ENCODE assay signal across 28 mouse cellular contexts in genomic region chr8:105281821-105282220, GRCm38 (mm10). TPM values are rescaled to one million over a fixed set of nuclear protein-coding genes. Genes with fewer than 3 reads are reported as not detected.
A peak's percentile ranks its signal among the peaks of the same experiment; 100 is the strongest.
DNase-seq lines count a peak whose midpoint lies in the region; ATAC-seq and TF ChIP-seq lines count a peak whose summit lies in the region.
"Had no signal": no experiment of that assay in that cellular context is flagged by ENCODE, and none has a peak within 500 bp of the region (broad histone marks: within the 10 kb centered on the region; RNA-seq: fewer than 3 reads in every experiment).

No protein-coding gene starts in this region.

- no peak for DNase-seq in lung, adult 2 months
- DNase-seq in MEL (ENCODE audit: low read depth, low spot score), result no peak
- DNase-seq in lung, postnatal 0 days (ENCODE audit: low spot score), result peak; percentile 56
- DNase-seq in lung, postnatal 36 days, result peak; percentile 66
- DNase-seq in embryonic facial prominence, embryonic 10.5 days (ENCODE audit: low spot score), result no peak
- DNase-seq: adrenal gland, adult 8-10 months; adrenal gland, postnatal 25 days; cerebellum, adult 18-20 months; cerebellum, adult 9-10 months; cerebellum, postnatal 14 days; gastrocnemius, postnatal 25 days; heart, adult 18-20 months; heart, postnatal 10 days; heart, postnatal 36 days had no signal

- TF ChIP-seq EP300 in MEL (IDR thresholded peaks at IDR 0.05; ENCODE audit: low read depth in 1 of 2, low read length in 2 of 2), result no peak
- TF ChIP-seq EP300 in lung, postnatal 0 days (IDR thresholded peaks at IDR 0.05), result no peak

- 0 out of 2 replicates have a peak, but pooled peaks cover 4% of the 10 kb centered on the region for H3K36me3 ChIP-seq in lung, embryonic 15.5 days
- peaks cover 0 to 27% of the 10 kb centered on the region in 2 experiments; a peak in 2 of 4 replicates for H3K36me3 ChIP-seq in MEL (ENCODE audit: control insufficient read depth in 1 of 2, insufficient read depth in 2 of 2, low read length in 2 of 2)
- H3K36me3 ChIP-seq in lung, postnatal 0 days (ENCODE audit: insufficient read depth, low read length), result no peaks in the 10 kb centered on the region
- peaks cover 40% of the 10 kb centered on the region for H3K36me3 ChIP-seq in embryonic facial prominence, embryonic 10.5 days (replicated peaks)
- H3K36me3 ChIP-seq: heart, embryonic 15.5 days had no signal

- H3K4me3 ChIP-seq in lung, embryonic 15.5 days, result no peak overlapping the region
- H3K4me3 ChIP-seq in lung, adult 2 months (replicated peaks; ENCODE audit: extremely low read depth, low read depth, low read length), result no peak overlapping the region
- no peak overlapping the region for H3K4me3 ChIP-seq in MEL (ENCODE audit: control insufficient read depth in 1 of 2, insufficient read depth in 1 of 2, low read depth in 2 of 2, low read length in 2 of 2)
- no peak overlapping the region for H3K4me3 ChIP-seq in lung, postnatal 0 days (ENCODE audit: low read depth, low read length)
- no peak overlapping the region for H3K4me3 ChIP-seq in embryonic facial prominence, embryonic 10.5 days
- H3K4me3 ChIP-seq: embryonic facial prominence, embryonic 12.5 days; embryonic facial prominence, embryonic 15.5 days; forebrain, embryonic 13.5 days; heart, embryonic 12.5 days; heart, embryonic 15.5 days; hindbrain, embryonic 10.5 days; hindbrain, embryonic 13.5 days had no signal

- no peak for ATAC-seq in lung, embryonic 15.5 days (ENCODE audit: borderline replicate concordance, extremely low read depth, low FRiP score, low TSS enrichment)
- ATAC-seq in lung, postnatal 0 days, result peak; percentile 46; the same call in 1 of the 2 replicates
- no peak for ATAC-seq in cerebellum, adult (ENCODE audit: insufficient number of reproducible peaks, low FRiP score, low TSS enrichment)
- no peak for ATAC-seq in erythroid progenitor cell, adult 5-6 weeks (replicated peaks; ENCODE audit: low FRiP score, poor library complexity, severe bottlenecking)
- ATAC-seq: activated CD4-positive, CD25-positive, alpha-beta regulatory T cell, adult 4 months; CD4-positive, CD25-positive, alpha-beta regulatory T cell, adult 4 months; forebrain, embryonic 13.5 days; forebrain, embryonic 16.5 days; hindbrain, embryonic 16.5 days had no signal

- TF ChIP-seq RAD21 in MEL (IDR thresholded peaks at IDR 0.05; ENCODE audit: low read depth, low read length), result no peak

- no peak overlapping the region for H3K9ac ChIP-seq in lung, embryonic 15.5 days
- no peak overlapping the region for H3K9ac ChIP-seq in MEL (ENCODE audit: control insufficient read depth, low read depth, low read length, poor library complexity, severe bottlenecking)
- H3K9ac ChIP-seq in lung, postnatal 0 days (replicated peaks; ENCODE audit: low read depth), result no peak overlapping the region
- H3K9ac ChIP-seq: embryonic facial prominence, embryonic 12.5 days; embryonic facial prominence, embryonic 15.5 days; forebrain, embryonic 13.5 days; heart, embryonic 12.5 days; heart, embryonic 15.5 days; hindbrain, embryonic 13.5 days had no signal

- no peak for TF ChIP-seq POLR2A in lung, adult 2 months (IDR thresholded peaks at IDR 0.05; ENCODE audit: borderline replicate concordance, extremely low read depth, low read depth, low read length)
- TF ChIP-seq POLR2A in MEL (IDR thresholded peaks at IDR 0.05; ENCODE audit: control insufficient read depth in 1 of 2, insufficient read depth in 1 of 2, low read depth in 1 of 2, low read length in 2 of 2, poor library complexity in 1 of 2), result no peak

- peaks cover 3% of the 10 kb centered on the region; the same call in 1 of the 2 replicates for H3K79me2 ChIP-seq in MEL (ENCODE audit: control insufficient read depth, insufficient read depth, low read length, poor library complexity)

- H3K9me3 ChIP-seq in lung, embryonic 15.5 days, result no peaks in the 10 kb centered on the region
- no peaks in the 10 kb centered on the region for H3K9me3 ChIP-seq in MEL (replicated peaks; ENCODE audit: insufficient read depth, low read length)
- no peaks in the 10 kb centered on the region for H3K9me3 ChIP-seq in lung, postnatal 0 days (ENCODE audit: low read length)
- H3K9me3 ChIP-seq in embryonic facial prominence, embryonic 10.5 days, result no peaks in the 10 kb centered on the region
- H3K9me3 ChIP-seq: embryonic facial prominence, embryonic 12.5 days; embryonic facial prominence, embryonic 15.5 days; forebrain, embryonic 13.5 days; heart, embryonic 12.5 days; heart, embryonic 15.5 days; hindbrain, embryonic 10.5 days; hindbrain, embryonic 13.5 days had no signal

- WGBS in lung, embryonic 15.5 days, result 55% methylated on average over 12 of the region's 12 CpGs
- 80% methylated on average over 12 of the region's 12 CpGs for WGBS in lung, adult 2 months
- WGBS in lung, postnatal 0 days, result 61% methylated on average over 12 of the region's 12 CpGs
- 92% methylated on average over 12 of the region's 12 CpGs for whole genome bisulfite sequencing in embryonic facial prominence, embryonic 10.5 days

- peaks cover 38% of the 10 kb centered on the region for H3K27me3 ChIP-seq in lung, embryonic 15.5 days
- H3K27me3 ChIP-seq in MEL (ENCODE audit: control insufficient read depth in 1 of 2, insufficient read depth in 2 of 2, low read length in 2 of 2), result no peaks in the 10 kb centered on the region
- H3K27me3 ChIP-seq in lung, postnatal 0 days (replicated peaks; ENCODE audit: insufficient read depth, low read length), result peaks cover 11% of the 10 kb centered on the region; the same call in 1 of the 2 replicates
- peaks cover 91% of the 10 kb centered on the region for H3K27me3 ChIP-seq in embryonic facial prominence, embryonic 10.5 days (replicated peaks; ENCODE audit: low read depth, poor library complexity, severe bottlenecking)

- H3K27ac ChIP-seq in lung, embryonic 15.5 days, result peak overlapping the region; percentile 10; the same call in 1 of the 2 replicates
- H3K27ac ChIP-seq in MEL (ENCODE audit: control insufficient read depth, low read depth, low read length), result peak overlapping the region; percentile 68
- no peak overlapping the region for H3K27ac ChIP-seq in lung, postnatal 0 days (ENCODE audit: low read length)
- no peak overlapping the region for H3K27ac ChIP-seq in embryonic facial prominence, embryonic 10.5 days (replicated peaks)
- H3K27ac ChIP-seq: embryonic facial prominence, embryonic 12.5 days; embryonic facial prominence, embryonic 15.5 days; forebrain, embryonic 13.5 days; heart, embryonic 15.5 days; hindbrain, embryonic 10.5 days; hindbrain, embryonic 13.5 days had no signal

- TF ChIP-seq CTCF in lung, adult 2 months (IDR thresholded peaks at IDR 0.05; ENCODE audit: insufficient read depth, low read length), result no peak
- TF ChIP-seq CTCF in MEL (IDR thresholded peaks at IDR 0.05 in 2 of 3, conservative IDR thresholded peaks at IDR 0.05 in 1 of 3; ENCODE audit: control insufficient read depth in 1 of 3, insufficient read depth in 1 of 3, low read depth in 2 of 3, low read length in 3 of 3, poor library complexity in 1 of 3, severe bottlenecking in 1 of 3), result no peak
- TF ChIP-seq CTCF in lung, postnatal 0 days (IDR thresholded peaks at IDR 0.05), result no peak

- H3K4me2 ChIP-seq in lung, embryonic 15.5 days, result no peak overlapping the region
- H3K4me2 ChIP-seq in lung, postnatal 0 days (replicated peaks; ENCODE audit: low read depth, low read length), result no peak overlapping the region
- H3K4me2 ChIP-seq: embryonic facial prominence, embryonic 12.5 days; embryonic facial prominence, embryonic 15.5 days; forebrain, embryonic 13.5 days; heart, embryonic 12.5 days; heart, embryonic 15.5 days; hindbrain, embryonic 13.5 days had no signal

- peaks cover 29% of the 10 kb centered on the region for H3K4me1 ChIP-seq in lung, embryonic 15.5 days
- H3K4me1 ChIP-seq in lung, adult 2 months (ENCODE audit: control insufficient read depth, insufficient read depth, low read length), result peaks cover 4% of the 10 kb centered on the region; the same call in 1 of the 2 replicates
- H3K4me1 ChIP-seq in MEL (ENCODE audit: control insufficient read depth in 1 of 2, insufficient read depth in 2 of 2, low read length in 2 of 2), result peaks cover 12 to 38% of the 10 kb centered on the region in 2 experiments
- H3K4me1 ChIP-seq in lung, postnatal 0 days (ENCODE audit: insufficient read depth, low read depth, low read length), result no peaks in the 10 kb centered on the region; the same call in none of the 2 replicates
- H3K4me1 ChIP-seq in embryonic facial prominence, embryonic 10.5 days, result peaks cover 15% of the 10 kb centered on the region

RNA-seq across cellular contexts. Expression of gene Nol3, which starts 5.9 kb away (rescaled TPM):
- polyA plus RNA-seq in lung, embryonic 15.5 days (2015; fragmentation: Nextera tagmentation; extraction: Ambion mirVana), result 1.5 and 1.7 TPM in 2 replicates
- 10.7 and 11.8 TPM in 2 replicates for polyA plus RNA-seq in lung, adult 2 months (2012; rRNA removed)
- total RNA-seq in MEL (2012; rRNA removed), result 0.69 and 0.89 TPM in 2 replicates
- under 1 TPM in 1 of 2 experiments, not detected in 1; 0.63 TPM for polyA plus RNA-seq in MEL (2012; ENCODE audit: insufficient read depth in 1 of 2, insufficient read length in 2 of 2, low read depth in 1 of 2, low replicate concordance in 2 of 2, missing spikeins in 1 of 2)
- polyA plus RNA-seq in lung, postnatal 0 days (2015; fragmentation: Nextera tagmentation; extraction: Ambion mirVana), result 1.3 and 1.5 TPM in 2 replicates
- 0.62 and 0.69 TPM in 2 replicates for polyA plus RNA-seq in embryonic facial prominence, embryonic 10.5 days (2016; fragmentation: Nextera tagmentation; extraction: Ambion mirVana)
- not detected in 2 replicates for total RNA-seq in erythroid progenitor cell, adult 5-6 weeks (2015; ENCODE audit: low replicate concordance)
- total RNA-seq in erythroid progenitor cell, adult 5-6 weeks (2017; ENCODE audit: low replicate concordance), result not detected in 2 replicates
- polyA plus RNA-seq: activated CD4-positive, CD25-positive, alpha-beta regulatory T cell, adult 4 months had no signal

RNA-seq across cellular contexts. Expression of gene 4931428F04Rik, which starts 7.8 kb away (rescaled TPM):
- 9.7 and 10.0 TPM in 2 replicates for polyA plus RNA-seq in lung, embryonic 15.5 days (2015; fragmentation: Nextera tagmentation; extraction: Ambion mirVana)
- polyA plus RNA-seq in lung, adult 2 months (2012; rRNA removed), result 4.2 and 6.0 TPM in 2 replicates
- total RNA-seq in MEL (2012; rRNA removed), result 5.6 and 8.2 TPM in 2 replicates
- polyA plus RNA-seq in MEL (2012; ENCODE audit: insufficient read depth in 1 of 2, insufficient read length in 2 of 2, low read depth in 1 of 2, low replicate concordance in 2 of 2, missing spikeins in 1 of 2), result 10 to 100 TPM in 1 of 2 experiments, not detected in 1; 13.0 TPM
- polyA plus RNA-seq in lung, postnatal 0 days (2015; fragmentation: Nextera tagmentation; extraction: Ambion mirVana), result 2.4 and 2.7 TPM in 2 replicates
- 20.7 and 23.9 TPM in 2 replicates for polyA plus RNA-seq in embryonic facial prominence, embryonic 10.5 days (2016; fragmentation: Nextera tagmentation; extraction: Ambion mirVana)
- total RNA-seq in erythroid progenitor cell, adult 5-6 weeks (2015; ENCODE audit: low replicate concordance), result 1.7 TPM in 1 of 2 replicates, not detected in the other
- total RNA-seq in erythroid progenitor cell, adult 5-6 weeks (2017; ENCODE audit: low replicate concordance), result 1.7 TPM in 1 of 2 replicates, not detected in the other

RNA-seq across cellular contexts. Expression of gene Hsf4, which starts 12.2 kb away (rescaled TPM):
- polyA plus RNA-seq in lung, embryonic 15.5 days (2015; fragmentation: Nextera tagmentation; extraction: Ambion mirVana), result 0.61 and 0.69 TPM in 2 replicates
- 20.3 and 22.1 TPM in 2 replicates for polyA plus RNA-seq in lung, adult 2 months (2012; rRNA removed)
- total RNA-seq in MEL (2012; rRNA removed), result 1.4 and 1.7 TPM in 2 replicates
- 1 to 10 TPM in 1 of 2 experiments, not detected in 1; 7.1 TPM for polyA plus RNA-seq in MEL (2012; ENCODE audit: insufficient read depth in 1 of 2, insufficient read length in 2 of 2, low read depth in 1 of 2, low replicate concordance in 2 of 2, missing spikeins in 1 of 2)
- polyA plus RNA-seq in lung, postnatal 0 days (2015; fragmentation: Nextera tagmentation; extraction: Ambion mirVana), result 1.7 and 2.0 TPM in 2 replicates
- 0.21 TPM in 1 of 2 replicates, not detected in the other for polyA plus RNA-seq in embryonic facial prominence, embryonic 10.5 days (2016; fragmentation: Nextera tagmentation; extraction: Ambion mirVana)
- not detected in 2 replicates for total RNA-seq in erythroid progenitor cell, adult 5-6 weeks (2015; ENCODE audit: low replicate concordance)
- not detected in 2 replicates for total RNA-seq in erythroid progenitor cell, adult 5-6 weeks (2017; ENCODE audit: low replicate concordance)
- polyA plus RNA-seq: heart, embryonic 12.5 days had no signal

RNA-seq across cellular contexts. Expression of gene Exoc3l, which starts 14.1 kb away (rescaled TPM):
- 30.3 and 32.9 TPM in 2 replicates for polyA plus RNA-seq in lung, embryonic 15.5 days (2015; fragmentation: Nextera tagmentation; extraction: Ambion mirVana)
- polyA plus RNA-seq in lung, adult 2 months (2012; rRNA removed), result 49.2 and 57.5 TPM in 2 replicates
- 0.56 and 0.69 TPM in 2 replicates for total RNA-seq in MEL (2012; rRNA removed)
- polyA plus RNA-seq in MEL (2012; ENCODE audit: insufficient read depth in 1 of 2, insufficient read length in 2 of 2, low read depth in 1 of 2, low replicate concordance in 2 of 2, missing spikeins in 1 of 2), result 1 to 10 TPM in 1 of 2 experiments, not detected in 1; 2.0 TPM
- polyA plus RNA-seq in lung, postnatal 0 days (2015; fragmentation: Nextera tagmentation; extraction: Ambion mirVana), result 34.5 and 34.6 TPM in 2 replicates
- 9.9 and 11.6 TPM in 2 replicates for polyA plus RNA-seq in embryonic facial prominence, embryonic 10.5 days (2016; fragmentation: Nextera tagmentation; extraction: Ambion mirVana)
- 3.2 TPM in 1 of 2 replicates, not detected in the other for total RNA-seq in erythroid progenitor cell, adult 5-6 weeks (2015; ENCODE audit: low replicate concordance)
- 8.5 and 18.6 TPM in 2 replicates for total RNA-seq in erythroid progenitor cell, adult 5-6 weeks (2017; ENCODE audit: low replicate concordance)

RNA-seq across cellular contexts. Expression of gene E2f4, which starts 15.6 kb away (rescaled TPM):
- polyA plus RNA-seq in lung, embryonic 15.5 days (2015; fragmentation: Nextera tagmentation; extraction: Ambion mirVana), result 76.4 and 77.3 TPM in 2 replicates
- 109 and 127 TPM in 2 replicates for polyA plus RNA-seq in lung, adult 2 months (2012; rRNA removed)
- total RNA-seq in MEL (2012; rRNA removed), result 95.9 and 98.5 TPM in 2 replicates
- polyA plus RNA-seq in MEL (2012; ENCODE audit: insufficient read depth in 1 of 2, insufficient read length in 2 of 2, low read depth in 1 of 2, low replicate concordance in 2 of 2, missing spikeins in 1 of 2), result 100 to 1,000 TPM in 1 of 2 experiments, 10 to 100 TPM in 1; 97.9 to 313 TPM
- polyA plus RNA-seq in lung, postnatal 0 days (2015; fragmentation: Nextera tagmentation; extraction: Ambion mirVana), result 29.8 and 32.7 TPM in 2 replicates
- polyA plus RNA-seq in embryonic facial prominence, embryonic 10.5 days (2016; fragmentation: Nextera tagmentation; extraction: Ambion mirVana), result 125 and 138 TPM in 2 replicates
- 632 and 674 TPM in 2 replicates for total RNA-seq in erythroid progenitor cell, adult 5-6 weeks (2015; ENCODE audit: low replicate concordance)
- 268 and 326 TPM in 2 replicates for total RNA-seq in erythroid progenitor cell, adult 5-6 weeks (2017; ENCODE audit: low replicate concordance)

Comparison
In these comparisons a context has a peak if more than half of its experiments do, and no peak if none do; other contexts are left out.
1. H3K27ac ChIP-seq: peak in lung, embryonic 15.5 days (single experiment) and MEL (single experiment); none in lung, postnatal 0 days (single experiment) and embryonic facial prominence, embryonic 10.5 days (single experiment).
2. DNase-seq: peak in lung, postnatal 0 days (single experiment) and lung, postnatal 36 days (single experiment); none in lung, adult 2 months (single experiment), MEL (single experiment) and embryonic facial prominence, embryonic 10.5 days (single experiment).